Mouse (Mus musculus): ENCODE results near the gene Fibin. TPM values are rescaled to one million over a fixed set of nuclear protein-coding genes. Genes with fewer than 3 reads are reported as not detected.

The Fibin gene
- total and polyA plus RNA-seq, 3 experiments: not detected

GRCm38 (mm10) chr2:110351406-110351805 is 11.6 kb downstream of the Fibin start:
- dilution Hi-C loops (cut with MboI; ENCODE audit: extremely low pct_ligation_motif_present, extremely low pct_unique_long_range_greater_than_20kb, low sequenced_read_pairs) (no loop called here), in situ Hi-C loops (cut with MboI; ENCODE audit: low pct_ligation_motif_present, low pct_unique_long_range_greater_than_20kb, low sequenced_read_pairs) (no loop called here)
- Histone ChIP-seq H3K9ac (ENCODE audit: insufficient read depth, low read depth) (no peak overlapping the region), H3K9me3 (replicated peaks; ENCODE audit: low read length) (peaks cover 34% of the 10 kb centered on the region), H3K4me2 (ENCODE audit: insufficient read depth, low read depth, poor library complexity, severe bottlenecking) (no peak overlapping the region), H3K79me2 (replicated peaks; ENCODE audit: control insufficient read depth, extremely low read depth, insufficient read depth, poor library complexity, severe bottlenecking) (no peaks in the 10 kb centered on the region), H3K36me3 (replicated peaks in 1 of 2; ENCODE audit: control insufficient read depth in 1 of 2, insufficient read depth in 1 of 2, low read length in 1 of 2) (no peaks in the 10 kb centered on the region), H3K4me1 (ENCODE audit: control insufficient read depth in 1 of 2, insufficient read depth in 2 of 2) (no peaks in the 10 kb centered on the region), H3K4me3 (replicated peaks in 1 of 3; ENCODE audit: low read depth in 2 of 3, low read length in 2 of 3, poor library complexity in 1 of 3) (no peak overlapping the region), H3K27ac (ENCODE audit: insufficient read depth, low read depth) (no peak overlapping the region), H3K27me3 (replicated peaks) (no peaks in the 10 kb centered on the region)
- TF ChIP-seq EP300 (IDR thresholded peaks at IDR 0.05; ENCODE audit: low read length) (no peak), GABPA (IDR thresholded peaks at IDR 0.05; ENCODE audit: insufficient replicate concordance, low read depth, low read length) (no peak), ZNF384 (IDR thresholded peaks at IDR 0.05; ENCODE audit: low read depth, low read length) (no peak), USF1 (IDR thresholded peaks at IDR 0.05; ENCODE audit: low read depth, low read length) (no peak), ETS1 (conservative IDR thresholded peaks at IDR 0.05; ENCODE audit: low read depth, low read length) (no peak), CHD1 (IDR thresholded peaks at IDR 0.05; ENCODE audit: low read depth, low read length) (no peak), JUND (conservative IDR thresholded peaks at IDR 0.05; ENCODE audit: low read depth, low read length) (no peak), ZC3H11A (IDR thresholded peaks at IDR 0.05; ENCODE audit: low read depth, low read length) (no peak), MAZ (IDR thresholded peaks at IDR 0.05; ENCODE audit: low read depth, low read length) (no peak), RCOR1 (conservative IDR thresholded peaks at IDR 0.05; ENCODE audit: low read depth, low read length) (no peak), CHD2 (IDR thresholded peaks at IDR 0.05; ENCODE audit: low read length) (no peak)
- no peak for DNase-seq (ENCODE audit: extremely low read depth)

GRCm38 (mm10) chr2:110328953-110329352 is 34.0 kb downstream of the Fibin start:
- Histone ChIP-seq H3K27ac (ENCODE audit: insufficient read depth, low read depth) (no peak overlapping the region), H3K4me3 (replicated peaks in 1 of 3; ENCODE audit: low read depth in 2 of 3, low read length in 2 of 3, poor library complexity in 1 of 3) (no peak overlapping the region), H3K27me3 (replicated peaks) (no peaks in the 10 kb centered on the region), H3K79me2 (replicated peaks; ENCODE audit: control insufficient read depth, extremely low read depth, insufficient read depth, poor library complexity, severe bottlenecking) (no peaks in the 10 kb centered on the region), H3K36me3 (replicated peaks in 1 of 2; ENCODE audit: control insufficient read depth in 1 of 2, insufficient read depth in 1 of 2, low read length in 1 of 2) (no peaks in the 10 kb centered on the region), H3K4me2 (ENCODE audit: insufficient read depth, low read depth, poor library complexity, severe bottlenecking) (no peak overlapping the region), H3K4me1 (ENCODE audit: control insufficient read depth in 1 of 2, insufficient read depth in 2 of 2) (no peaks in the 10 kb centered on the region), H3K9me3 (replicated peaks; ENCODE audit: low read length) (peaks cover 20% of the 10 kb centered on the region), H3K9ac (ENCODE audit: insufficient read depth, low read depth) (no peak overlapping the region)
- DNase-seq (ENCODE audit: extremely low read depth): no peak
- in situ Hi-C loops (cut with MboI; ENCODE audit: low pct_ligation_motif_present, low pct_unique_long_range_greater_than_20kb, low sequenced_read_pairs) (no loop called here), dilution Hi-C loops (cut with MboI; ENCODE audit: extremely low pct_ligation_motif_present, extremely low pct_unique_long_range_greater_than_20kb, low sequenced_read_pairs) (no loop called here)
- TF ChIP-seq CHD1 (IDR thresholded peaks at IDR 0.05; ENCODE audit: low read depth, low read length) (no peak), SMC3 (IDR thresholded peaks at IDR 0.05; ENCODE audit: low read depth, low read length) (no peak), NELFE (IDR thresholded peaks at IDR 0.05; ENCODE audit: low read depth, low read length) (no peak), HCFC1 (IDR thresholded peaks at IDR 0.05; ENCODE audit: low read depth, low read length) (no peak), NRF1 (IDR thresholded peaks at IDR 0.05; ENCODE audit: low read depth, low read length) (no peak), CTCF (conservative IDR thresholded peaks at IDR 0.05 in 1 of 2, IDR thresholded peaks at IDR 0.05 in 1 of 2; ENCODE audit: low read depth in 2 of 2, low read length in 2 of 2) (no peak), CHD2 (IDR thresholded peaks at IDR 0.05; ENCODE audit: low read length) (no peak), TCF12 (IDR thresholded peaks at IDR 0.05; ENCODE audit: low read depth, low read length) (no peak), KAT2A (IDR thresholded peaks at IDR 0.05; ENCODE audit: insufficient replicate concordance, low read length) (no peak), ETS1 (conservative IDR thresholded peaks at IDR 0.05; ENCODE audit: low read depth, low read length) (no peak), MEF2A (IDR thresholded peaks at IDR 0.05; ENCODE audit: borderline replicate concordance, low read depth, low read length) (no peak), TBP (conservative IDR thresholded peaks at IDR 0.05; ENCODE audit: low read depth, low read length) (no peak), ZNF384 (IDR thresholded peaks at IDR 0.05; ENCODE audit: low read depth, low read length) (no peak), MAFK (IDR thresholded peaks at IDR 0.05; ENCODE audit: insufficient replicate concordance, low read length) (no peak), ZC3H11A (IDR thresholded peaks at IDR 0.05; ENCODE audit: low read depth, low read length) (no peak), JUN (IDR thresholded peaks at IDR 0.05; ENCODE audit: insufficient read depth, low read depth, low read length) (no peak), MYC (IDR thresholded peaks at IDR 0.05; ENCODE audit: low read depth, low read length) (no peak), EP300 (IDR thresholded peaks at IDR 0.05; ENCODE audit: low read length) (no peak), JUND (conservative IDR thresholded peaks at IDR 0.05; ENCODE audit: low read depth, low read length) (no peak), USF2 (conservative IDR thresholded peaks at IDR 0.05; ENCODE audit: low read depth, low read length) (no peak)

Data from CH12.LX (cell line).